Mouse (Mus musculus): ENCODE measurements at regions not wholly inside any gene's neighbourhood (a gene's known extent, or its start where the extent isn't known, plus 50 kb on each side); places are given as distances from the start of the nearest gene placed in this dataset.

DNA sequence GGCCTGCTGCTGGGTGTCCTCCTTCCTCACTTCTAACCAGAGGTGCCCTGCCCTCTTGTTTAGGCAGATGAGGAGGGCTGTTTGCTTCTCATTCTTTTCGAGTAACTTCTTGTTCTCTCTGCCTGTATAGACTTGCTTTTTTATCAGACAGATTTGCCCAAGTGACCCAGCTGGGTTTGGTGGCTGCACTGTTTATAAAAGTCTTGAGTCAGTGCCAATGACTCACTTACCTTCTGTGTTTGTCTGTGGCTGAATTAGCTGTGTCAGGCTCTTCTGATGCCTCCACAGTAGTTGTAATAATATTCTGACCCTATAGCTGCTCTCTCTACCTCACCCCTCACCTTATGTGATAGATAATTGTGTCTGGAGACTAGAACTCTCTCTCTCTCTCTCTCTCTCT lies 62.2 kb upstream of the Kcna4 start:
- no peaks in the 10 kb centered on the region for H3K4me1 ChIP-seq (ENCODE audit: control insufficient read depth, insufficient read depth, low read length)
- H3K9me3 ChIP-seq (ENCODE audit: control insufficient read depth, low read length), result no peaks in the 10 kb centered on the region
- H3K4me3 ChIP-seq (replicated peaks; ENCODE audit: low read length), result no peak overlapping the region
- H3K27ac ChIP-seq (replicated peaks; ENCODE audit: low read depth, low read length), result no peak overlapping the region
- H3K27me3 ChIP-seq (ENCODE audit: control insufficient read depth, insufficient read depth, low read length), result no peaks in the 10 kb centered on the region
- no peaks in the 10 kb centered on the region for H3K36me3 ChIP-seq (ENCODE audit: control insufficient read depth, insufficient read depth, low read length)
- H3K4me2 ChIP-seq (replicated peaks; ENCODE audit: low read depth, low read length, severe bottlenecking), result no peak overlapping the region
- DNase-seq (ENCODE audit: low spot score), result no peak
- no peak for TF ChIP-seq POLR2A (IDR thresholded peaks at IDR 0.05; ENCODE audit: borderline replicate concordance, extremely low read depth, insufficient read depth, insufficient read length)
- ATAC-seq (ENCODE audit: low FRiP score, low read depth), result no peak
- WGBS, result 71% methylated on average over 1 of the region's 1 CpGs
- H3K9ac ChIP-seq (ENCODE audit: low read depth, low read length, severe bottlenecking), result no peak overlapping the region

DNA sequence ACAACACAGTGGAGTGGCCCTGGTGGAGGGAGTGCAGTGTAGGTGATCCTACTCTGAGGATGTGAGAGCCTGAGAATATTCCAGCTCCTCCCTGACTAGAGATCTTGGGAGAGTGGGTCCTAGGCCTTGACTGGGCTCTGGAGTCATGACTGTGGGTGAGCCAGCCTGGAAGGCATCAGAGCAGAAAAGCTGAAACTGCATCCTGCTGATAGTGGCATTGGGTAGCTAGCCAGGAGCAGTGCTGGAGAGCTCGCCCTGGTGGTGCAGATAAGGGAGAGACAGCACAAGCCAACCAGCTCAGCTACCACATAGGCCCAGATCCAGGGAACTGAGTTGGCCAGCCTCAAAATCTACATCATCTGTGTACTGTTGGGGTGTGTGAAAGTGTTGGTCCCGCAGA lies 58.8 kb upstream of the Kcna4 start:
- Histone ChIP-seq H3K4me1 (ENCODE audit: control insufficient read depth, insufficient read depth, low read length) (no peaks in the 10 kb centered on the region), H3K9ac (ENCODE audit: low read depth, low read length, severe bottlenecking) (no peak overlapping the region), H3K4me2 (replicated peaks; ENCODE audit: low read depth, low read length, severe bottlenecking) (no peak overlapping the region), H3K9me3 (ENCODE audit: control insufficient read depth, low read length) (no peaks in the 10 kb centered on the region), H3K36me3 (ENCODE audit: control insufficient read depth, insufficient read depth, low read length) (no peaks in the 10 kb centered on the region), H3K27ac (replicated peaks; ENCODE audit: low read depth, low read length) (no peak overlapping the region), H3K4me3 (replicated peaks; ENCODE audit: low read length) (no peak overlapping the region), H3K27me3 (ENCODE audit: control insufficient read depth, insufficient read depth, low read length) (no peaks in the 10 kb centered on the region)
- no peak for TF ChIP-seq POLR2A (IDR thresholded peaks at IDR 0.05; ENCODE audit: borderline replicate concordance, extremely low read depth, insufficient read depth, insufficient read length)
- WGBS, result 80% methylated on average over 2 of the region's 2 CpGs
- ATAC-seq (ENCODE audit: low FRiP score, low read depth), result no peak
- no peak for DNase-seq (ENCODE audit: low spot score)

DNA sequence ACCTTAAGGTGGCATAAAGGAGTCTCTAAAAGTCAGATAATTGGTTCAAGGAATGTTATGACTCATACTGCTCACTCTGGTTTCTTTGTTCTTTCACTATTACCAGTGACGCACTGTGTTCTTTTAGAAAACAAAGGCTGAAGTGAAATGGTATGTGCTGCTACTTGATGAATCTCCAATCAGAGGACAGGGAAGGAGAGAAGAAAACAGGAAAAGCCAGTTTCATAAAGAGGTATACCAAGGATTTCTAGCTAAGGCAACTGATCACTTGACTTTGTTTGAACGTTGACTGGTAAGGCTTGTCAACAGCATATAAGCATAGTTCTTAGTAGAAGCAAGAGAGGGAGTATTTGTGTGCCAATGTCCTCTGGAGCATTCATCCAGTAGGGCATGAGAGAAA lies 57.6 kb upstream of the Kcna4 start:
- H3K9ac ChIP-seq (ENCODE audit: low read depth, low read length, severe bottlenecking), result no peak overlapping the region
- H3K4me2 ChIP-seq (replicated peaks; ENCODE audit: low read depth, low read length, severe bottlenecking), result no peak overlapping the region
- no peak overlapping the region for H3K4me3 ChIP-seq (replicated peaks; ENCODE audit: low read length)
- H3K27me3 ChIP-seq (ENCODE audit: control insufficient read depth, insufficient read depth, low read length), result no peaks in the 10 kb centered on the region
- H3K9me3 ChIP-seq (ENCODE audit: control insufficient read depth, low read length), result no peaks in the 10 kb centered on the region
- no peaks in the 10 kb centered on the region for H3K36me3 ChIP-seq (ENCODE audit: control insufficient read depth, insufficient read depth, low read length)
- no peak for TF ChIP-seq POLR2A (IDR thresholded peaks at IDR 0.05; ENCODE audit: borderline replicate concordance, extremely low read depth, insufficient read depth, insufficient read length)
- H3K27ac ChIP-seq (replicated peaks; ENCODE audit: low read depth, low read length), result no peak overlapping the region
- no peak for DNase-seq (ENCODE audit: low spot score)
- 57% methylated on average over 2 of the region's 2 CpGs for WGBS
- ATAC-seq (ENCODE audit: low FRiP score, low read depth), result no peak
- H3K4me1 ChIP-seq (ENCODE audit: control insufficient read depth, insufficient read depth, low read length), result no peaks in the 10 kb centered on the region
